12 mouse cellular contexts compared by ENCODE assay signal in genomic region chr1:144330365-144331050, GRCm38 (mm10).
A peak's percentile ranks its signal among the peaks of the same experiment; 100 is the strongest.
DNase-seq lines count a peak whose midpoint lies in the region; ATAC-seq and TF ChIP-seq lines count a peak whose summit lies in the region.
"Had no signal": no experiment of that assay in that cellular context is flagged by ENCODE, and none has a peak within 500 bp of the region (broad histone marks: within the 10 kb centered on the region; RNA-seq: fewer than 3 reads in every experiment).

No protein-coding gene starts in this region.

- peak; percentile 38 for DNase-seq in liver, adult 2 months (ENCODE audit: extremely low read depth, low read depth, low spot score)
- peak; percentile 88 for DNase-seq in induced T-regulatory cell, adult 2 months (ENCODE audit: low read depth)
- peak; percentile 11 to 23 for DNase-seq in thymus, postnatal 36 days
- no peak for DNase-seq in MN1 (ENCODE audit: low spot score)
- DNase-seq in gastrocnemius, adult 2 months: no peak
- DNase-seq in forebrain, postnatal 0 days: no peak
- DNase-seq: kidney, postnatal 25 days; left cerebral cortex, postnatal 4 days had no signal

- no peaks in the 10 kb centered on the region for H3K36me3 ChIP-seq in liver, adult 2 months (ENCODE audit: control insufficient read depth, insufficient read depth, low read length)
- no peaks in the 10 kb centered on the region for H3K36me3 ChIP-seq in liver, embryonic 12.5 days
- H3K36me3 ChIP-seq in forebrain, postnatal 0 days (ENCODE audit: insufficient read depth): no peaks in the 10 kb centered on the region
- H3K36me3 ChIP-seq: forebrain, embryonic 12.5 days had no signal

- no peaks in the 10 kb centered on the region for H3K27me3 ChIP-seq in liver, adult 2 months (ENCODE audit: control insufficient read depth, insufficient read depth, low read length)
- H3K27me3 ChIP-seq in liver, embryonic 12.5 days (replicated peaks): no peaks in the 10 kb centered on the region
- H3K27me3 ChIP-seq in forebrain, postnatal 0 days (ENCODE audit: insufficient read depth, low read length): no peaks in the 10 kb centered on the region
- H3K27me3 ChIP-seq: forebrain, embryonic 12.5 days had no signal

- no peak for TF ChIP-seq POLR2A in liver, adult 2 months (IDR thresholded peaks at IDR 0.05; ENCODE audit: extremely low read depth, insufficient read depth, low read length)

- ATAC-seq in liver, embryonic 12.5 days: no peak
- peak; percentile 73 for ATAC-seq in megakaryocyte-erythroid progenitor cell, adult 5-6 weeks (replicated peaks; ENCODE audit: low FRiP score, low TSS enrichment, poor library complexity, severe bottlenecking)
- no peak for ATAC-seq in forebrain, postnatal 0 days

- no peak overlapping the region for H3K4me3 ChIP-seq in liver, adult 2 months (ENCODE audit: insufficient read depth, low read depth, low read length)
- no peak overlapping the region for H3K4me3 ChIP-seq in liver, embryonic 12.5 days
- H3K4me3 ChIP-seq in gastrocnemius, adult 2 months: no peak overlapping the region
- no peak overlapping the region for H3K4me3 ChIP-seq in forebrain, postnatal 0 days (ENCODE audit: low read depth, low read length)
- H3K4me3 ChIP-seq: forebrain, embryonic 12.5 days; myocyte had no signal

- H3K9ac ChIP-seq in liver, adult 2 months (ENCODE audit: low read depth, low read length): no peak overlapping the region
- no peak overlapping the region for H3K9ac ChIP-seq in liver, embryonic 12.5 days
- no peak overlapping the region for H3K9ac ChIP-seq in forebrain, postnatal 0 days
- H3K9ac ChIP-seq: forebrain, embryonic 12.5 days had no signal

- intact Hi-C loops in gastrocnemius, adult 2 months (cut with DNase I): no loop called here

- no peak overlapping the region for H3K4me2 ChIP-seq in liver, embryonic 12.5 days
- no peak overlapping the region for H3K4me2 ChIP-seq in forebrain, postnatal 0 days (ENCODE audit: low read depth)
- H3K4me2 ChIP-seq: forebrain, embryonic 12.5 days had no signal

- no peak for TF ChIP-seq CTCF in liver, adult 2 months (IDR thresholded peaks at IDR 0.05; ENCODE audit: low read depth, low read length)
- TF ChIP-seq CTCF in gastrocnemius, adult 2 months (IDR thresholded peaks at IDR 0.05): no peak
- TF ChIP-seq CTCF in forebrain, postnatal 0 days (IDR thresholded peaks at IDR 0.05; ENCODE audit: low read depth): no peak

- WGBS in liver, adult 2 months: 70% methylated on average over 8 of the region's 8 CpGs
- WGBS in liver, embryonic 12.5 days (ENCODE audit: insufficient replicate concordance): 54% methylated on average over 8 of the region's 8 CpGs
- 78% methylated on average over 8 of the region's 8 CpGs for WGBS in forebrain, postnatal 0 days

- no peak overlapping the region for H3K27ac ChIP-seq in liver, adult 2 months (replicated peaks; ENCODE audit: insufficient read depth, low read depth, low read length)
- no peak overlapping the region for H3K27ac ChIP-seq in liver, embryonic 12.5 days
- H3K27ac ChIP-seq in gastrocnemius, adult 2 months: no peak overlapping the region
- no peak overlapping the region for H3K27ac ChIP-seq in forebrain, postnatal 0 days (ENCODE audit: low read depth, low read length)
- H3K27ac ChIP-seq: forebrain, embryonic 12.5 days had no signal

- H3K79me2 ChIP-seq in liver, adult 2 months (ENCODE audit: control insufficient read depth, insufficient read depth, low read length): no peaks in the 10 kb centered on the region

- H3K9me3 ChIP-seq in liver, embryonic 12.5 days (replicated peaks): no peaks in the 10 kb centered on the region
- H3K9me3 ChIP-seq in forebrain, postnatal 0 days (ENCODE audit: low read length): no peaks in the 10 kb centered on the region
- H3K9me3 ChIP-seq: forebrain, embryonic 12.5 days had no signal

- H3K4me1 ChIP-seq in liver, adult 2 months (ENCODE audit: control insufficient read depth, insufficient read depth, low read length): no peaks in the 10 kb centered on the region
- no peaks in the 10 kb centered on the region for H3K4me1 ChIP-seq in liver, embryonic 12.5 days
- H3K4me1 ChIP-seq in forebrain, postnatal 0 days (ENCODE audit: insufficient read depth): no peaks in the 10 kb centered on the region
- H3K4me1 ChIP-seq: forebrain, embryonic 12.5 days had no signal

Comparison
In these comparisons a context has a peak if more than half of its experiments do, and no peak if none do; other contexts are left out.
1. DNase-seq: peak in liver, adult 2 months (single experiment), induced T-regulatory cell, adult 2 months (single experiment) and thymus, postnatal 36 days (2 of 2); none in MN1 (single experiment), gastrocnemius, adult 2 months (single experiment) and forebrain, postnatal 0 days (single experiment).